Mouse (Mus musculus) hindlimb bud, embryonic 11.5 days (tissue): ENCODE results near the gene Mrpl42.

Experiments used
- DNase-seq: peaks from one replicate; pipeline ENCODE4 v3.0.0-alpha.2; 2012; ENCODE audit warnings: low read depth, low spot score; ENCODE audit errors: extremely low spot score

Mrpl42 gene

GRCm38 (mm10) chr10:95458050-95458806 is 43.5 kb downstream of the Mrpl42 start:
- no peak for DNase-seq

DNA sequence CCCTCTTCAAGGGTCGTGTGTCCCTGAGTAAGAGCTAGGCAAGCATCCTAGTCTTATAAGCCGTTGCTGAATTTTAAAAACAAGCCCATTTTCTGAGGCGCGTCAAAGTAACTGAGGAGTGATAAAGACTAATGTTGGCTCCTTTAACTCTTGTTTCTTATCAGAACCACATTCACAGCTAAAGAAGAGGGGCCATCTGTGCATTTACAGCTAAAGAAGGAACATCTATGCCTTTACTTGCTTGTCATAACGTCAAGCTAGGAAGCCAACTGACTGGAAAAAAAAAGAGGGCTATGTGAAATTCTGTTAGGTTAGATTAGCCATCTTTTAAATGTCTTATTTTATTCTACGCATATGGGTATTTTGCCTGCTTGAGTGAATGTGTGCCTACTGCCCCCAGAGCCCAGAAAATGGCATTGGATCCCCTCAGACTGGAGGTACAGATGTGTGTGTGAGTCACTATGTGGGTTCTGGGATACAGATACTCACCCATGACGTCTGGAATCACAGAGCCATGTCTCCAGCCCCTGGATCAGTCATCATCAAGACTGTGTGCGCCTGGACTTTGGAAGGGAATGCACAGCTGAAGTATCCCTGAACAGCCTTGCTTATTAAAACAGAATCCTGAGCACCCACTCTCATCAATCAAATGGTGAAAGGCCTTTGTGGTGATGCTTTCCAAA is 44.2 kb downstream of the Mrpl42 start:
- DNase-seq, result no peak

- DNase-seq, result no peak
Measured at GRCm38 (mm10) chr10:95456103-95456502, 45.6 kb downstream of the Mrpl42 start.

DNA sequence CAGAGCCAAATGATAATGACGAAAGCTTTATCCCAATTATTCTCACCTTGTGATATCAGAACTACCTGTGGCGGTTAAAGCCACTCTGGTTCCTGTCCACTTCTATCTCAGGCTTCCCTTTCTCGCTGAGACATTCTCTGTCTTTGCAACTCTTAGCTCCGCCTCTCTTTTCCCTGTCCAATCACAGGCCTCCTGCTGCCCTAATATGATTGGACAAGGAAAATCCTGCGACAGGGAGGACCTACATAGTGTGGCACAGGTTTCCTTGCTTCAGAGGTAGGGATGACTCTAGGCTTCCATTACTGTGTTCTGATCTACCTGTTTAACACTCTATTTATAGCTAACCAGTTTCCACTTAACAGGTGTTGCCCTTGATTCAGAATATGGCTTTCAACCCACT is 48.5 kb downstream of the Mrpl42 start:
- DNase-seq, result no peak

DNA sequence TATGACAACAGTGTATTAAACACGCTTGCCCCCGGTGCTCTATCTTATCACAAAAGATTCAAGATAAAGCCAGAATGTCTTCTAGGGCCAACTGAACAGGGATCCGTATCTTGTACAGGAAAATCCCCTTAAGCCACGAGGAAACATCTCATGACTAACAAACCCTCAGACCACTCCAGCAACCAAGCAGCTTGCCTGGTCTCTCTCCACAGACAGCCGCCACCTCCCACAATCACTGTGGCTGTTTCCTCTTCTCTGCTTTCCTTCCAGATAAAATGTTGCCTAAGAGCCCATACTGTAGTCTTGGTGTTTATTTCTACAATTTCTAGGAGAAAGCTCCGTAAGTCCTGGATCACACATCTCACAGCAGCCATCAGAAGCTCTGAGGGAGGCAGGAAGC is 52.7 kb downstream of the Mrpl42 start:
- no peak for DNase-seq

DNA sequence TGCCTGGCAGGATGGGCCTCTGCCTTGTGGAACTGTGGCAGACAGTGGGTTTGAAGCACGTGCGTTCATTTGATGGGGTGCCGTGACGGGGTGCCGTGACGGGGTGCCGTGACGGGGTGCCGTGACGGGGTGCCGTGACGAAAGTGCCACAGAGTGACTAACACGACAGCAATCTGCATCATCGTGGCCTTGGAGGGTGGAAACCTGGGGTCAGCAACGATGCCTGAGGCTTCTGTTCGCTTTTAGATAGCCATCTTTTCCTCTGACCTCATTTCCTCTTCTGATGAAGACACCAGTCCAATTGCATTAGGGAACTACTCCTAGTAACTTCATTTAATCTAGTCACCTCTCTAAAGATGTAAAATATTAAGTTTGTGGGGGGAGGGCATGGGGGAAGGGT is 53.8 kb downstream of the Mrpl42 start:
- DNase-seq, result no peak

DNA sequence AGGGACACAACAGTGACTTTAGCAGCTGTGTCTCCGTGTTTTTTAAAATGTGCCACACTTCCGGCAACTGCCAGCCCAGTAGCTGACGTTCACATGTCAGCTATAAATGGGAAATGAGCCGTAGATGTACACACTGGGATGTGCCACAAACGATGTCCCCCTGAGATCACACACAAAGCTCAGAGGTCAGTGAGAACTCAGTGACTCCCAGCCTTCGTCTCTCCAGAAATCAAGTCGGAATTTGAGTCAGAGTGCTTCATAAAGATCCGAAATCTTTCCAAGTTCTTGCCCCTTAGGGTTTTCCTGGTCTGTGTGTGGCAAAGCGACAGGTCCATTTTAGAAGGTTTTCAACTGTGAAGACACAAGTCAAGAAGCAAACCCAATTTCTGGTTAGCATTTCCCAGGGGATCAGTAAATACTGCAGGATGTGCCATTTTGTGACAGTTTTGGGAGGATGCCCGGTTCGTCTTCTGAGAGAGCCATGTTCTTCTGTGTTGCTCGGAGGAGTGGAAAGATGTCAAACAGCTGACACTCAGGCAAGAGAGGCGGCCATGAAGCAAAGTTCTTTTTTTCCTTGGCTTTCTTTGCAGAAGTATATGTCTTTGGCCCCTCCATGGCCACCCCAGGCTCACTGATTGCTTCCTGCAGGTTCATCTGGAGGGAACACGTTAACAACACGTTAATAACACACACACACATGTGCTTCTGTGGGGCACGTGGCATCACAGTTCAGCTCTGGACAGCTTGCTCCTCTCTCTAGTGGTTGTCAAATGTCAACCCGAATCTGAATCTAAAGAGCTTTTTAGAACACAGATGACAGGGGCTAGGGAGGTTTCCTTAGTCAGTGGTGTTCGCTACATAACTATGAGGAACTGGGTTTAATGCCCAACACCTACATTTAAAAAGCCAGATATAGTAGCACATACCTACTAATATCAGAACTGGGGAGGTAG is 56.4 kb downstream of the Mrpl42 start:
- no peak for DNase-seq

DNA sequence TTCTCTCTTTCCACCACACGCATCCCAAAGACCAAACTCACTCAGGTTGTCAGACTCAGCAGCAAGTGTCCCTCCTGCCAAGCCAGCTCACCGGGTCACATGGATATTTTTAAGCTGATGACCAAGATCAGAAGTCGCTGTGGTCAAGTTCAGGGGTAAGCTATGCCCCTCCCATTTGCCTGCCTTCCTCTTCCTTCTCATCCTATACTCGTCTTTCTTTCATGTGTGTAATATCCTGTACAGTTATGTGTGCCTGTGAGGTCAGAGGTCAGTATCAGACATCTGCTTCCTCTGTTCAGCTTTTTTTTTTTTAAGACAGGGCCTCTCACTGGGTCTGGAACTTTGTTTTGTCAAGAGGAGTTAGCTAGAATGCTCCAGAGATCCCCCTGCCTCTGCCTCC is 59.4 kb downstream of the Mrpl42 start:
- no peak for DNase-seq

GRCm38 (mm10) chr10:95440566-95440965 is 61.2 kb downstream of the Mrpl42 start:
- DNase-seq, result no peak

DNA sequence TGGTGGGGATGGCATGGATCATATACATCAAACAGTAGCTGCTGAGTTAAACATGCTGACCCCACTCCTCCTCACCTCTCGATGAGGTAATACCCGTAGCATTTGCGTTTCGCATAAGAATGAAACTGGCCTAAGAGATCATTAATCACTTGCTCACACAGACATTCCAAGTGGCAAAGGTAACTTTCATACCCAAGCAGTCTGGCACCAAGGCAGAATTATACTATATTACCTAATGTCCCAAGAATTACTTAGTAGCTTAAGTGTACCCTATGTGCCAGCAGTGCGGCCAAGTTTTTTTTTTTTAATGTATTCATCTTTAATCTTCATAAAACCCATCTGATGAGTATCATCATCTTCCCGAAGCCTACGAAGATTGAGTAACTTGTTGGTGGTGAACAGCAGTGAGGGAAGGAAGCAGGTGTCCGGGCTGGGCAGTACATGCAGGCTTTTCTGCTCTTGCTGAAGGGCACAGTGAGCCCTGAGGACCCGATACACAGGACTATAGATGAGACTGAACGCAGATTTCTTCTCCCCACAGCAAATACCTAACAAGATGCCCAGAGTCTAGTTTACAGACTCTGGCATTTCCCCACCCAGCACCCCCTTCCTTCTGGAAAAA is 61.9 kb downstream of the Mrpl42 start:
- no peak for DNase-seq

DNA sequence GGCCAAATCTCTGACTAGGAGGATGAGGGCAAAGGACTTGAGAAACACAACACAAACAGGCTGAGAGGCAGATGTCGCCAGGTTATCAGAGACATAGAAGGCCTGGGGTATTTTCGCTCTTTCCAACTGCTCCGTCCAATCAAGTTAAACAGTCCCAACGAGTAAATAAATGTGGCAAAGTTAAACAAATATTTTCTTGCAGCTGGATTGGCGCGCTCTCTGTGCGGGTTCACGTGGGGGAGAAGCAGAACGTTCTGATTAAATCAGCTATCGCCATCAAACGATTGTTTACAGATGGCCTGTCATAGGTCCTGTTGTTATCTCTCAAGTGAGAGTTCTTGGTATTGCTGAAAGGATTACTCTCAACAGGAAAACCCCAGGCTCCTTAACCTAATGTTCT is 62.8 kb downstream of the Mrpl42 start:
- DNase-seq, result no peak
